Mouse (Mus musculus) thymus, adult 2 months (tissue): ENCODE results near the gene Ado.

Experiments used
- CTCF ChIP-seq: fragments of 200-500 bp; IDR thresholded peaks from 2 replicates; pipeline ENCODE4 v1.5.1; 2012; ENCODE audit warnings: mild to moderate bottlenecking, control low read depth, low read length, moderate library complexity, borderline replicate concordance; ENCODE audit not compliant: control insufficient read depth, poor library complexity, insufficient read depth; ENCODE audit errors: extremely low read depth
- POLR2A ChIP-seq: fragments of 200-500 bp; IDR thresholded peaks from 2 replicates; pipeline ENCODE4 v1.6.1; 2012; ENCODE audit warnings: mild to moderate bottlenecking, low read length, control low read depth, moderate library complexity; ENCODE audit not compliant: control insufficient read depth, poor library complexity, insufficient read depth; ENCODE audit errors: extremely low read depth

GRCm38 (mm10) chr10:67548261-67548854 lies 397 bp downstream of the Ado start:
- TF ChIP-seq CTCF (no peak), POLR2A (no peak)
